Mouse (Mus musculus): ENCODE results near the gene Fam107a. TPM values are rescaled to one million over a fixed set of nuclear protein-coding genes. Genes with fewer than 3 reads are reported as not detected.

Fam107a gene
- polyA plus RNA-seq, 1 experiment from 2014 or later: not detected

DNA sequence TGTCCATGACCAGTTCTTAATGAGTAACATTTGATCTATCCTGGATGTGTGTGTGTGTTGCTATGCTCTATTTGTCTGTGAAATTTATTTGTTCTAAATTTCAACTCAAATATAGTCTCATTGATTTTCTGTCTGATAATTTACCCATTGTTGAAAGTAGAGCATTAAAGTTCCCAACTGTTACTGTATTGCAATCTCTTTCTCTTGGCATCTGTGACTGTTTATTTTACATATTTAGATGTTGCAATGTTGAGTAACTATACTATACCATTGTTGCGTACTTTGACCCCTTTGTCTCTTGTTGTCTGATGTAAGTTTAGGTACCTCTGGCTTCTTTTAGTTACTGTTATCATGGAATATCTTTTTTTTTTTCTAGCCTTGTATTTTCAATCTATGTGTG lies 53.4 kb downstream of the Fam107a start:
- no peaks in the 10 kb centered on the region for H3K27me3 ChIP-seq (replicated peaks)
- H3K27ac ChIP-seq: no peak overlapping the region
- no peaks in the 10 kb centered on the region for H3K36me3 ChIP-seq
- no peak overlapping the region for H3K9ac ChIP-seq
- H3K4me3 ChIP-seq: no peak overlapping the region
- H3K9me3 ChIP-seq (replicated peaks): no peaks in the 10 kb centered on the region
- no peak overlapping the region for H3K4me2 ChIP-seq
- H3K4me1 ChIP-seq: no peaks in the 10 kb centered on the region
- ATAC-seq: no peak
- 79% methylated on average over 1 of the region's 1 CpGs for WGBS (ENCODE audit: insufficient replicate concordance)

DNA sequence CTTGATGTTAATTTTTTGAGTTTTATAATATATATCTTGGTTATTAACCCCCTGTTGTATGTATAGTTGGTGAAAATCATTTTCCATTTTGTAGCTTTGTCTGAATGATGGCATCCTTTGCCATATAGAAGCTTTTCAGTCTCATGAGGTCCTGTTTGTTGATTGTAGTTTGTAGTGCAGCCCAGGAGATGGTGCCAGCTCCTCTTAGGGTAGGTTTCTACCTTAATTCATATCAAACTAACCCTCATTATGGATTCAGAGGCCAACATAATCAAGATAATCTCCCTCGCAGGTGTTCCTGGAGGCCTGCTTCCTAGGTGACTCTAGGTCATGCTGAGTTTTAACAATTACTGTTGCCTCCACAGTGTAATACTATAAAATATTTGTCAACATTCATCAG lies 55.6 kb downstream of the Fam107a start:
- no peak for ATAC-seq
- WGBS (ENCODE audit: insufficient replicate concordance): 44% methylated on average over 1 of the region's 1 CpGs
- Histone ChIP-seq H3K4me3 (no peak overlapping the region), H3K27ac (no peak overlapping the region), H3K9ac (no peak overlapping the region), H3K36me3 (no peaks in the 10 kb centered on the region), H3K27me3 (replicated peaks) (0 out of 2 replicates have a peak, but pooled peaks cover 3% of the 10 kb centered on the region), H3K9me3 (replicated peaks) (no peaks in the 10 kb centered on the region), H3K4me1 (peaks cover 12% of the 10 kb centered on the region; the same call in 1 of the 2 replicates), H3K4me2 (no peak overlapping the region)

DNA sequence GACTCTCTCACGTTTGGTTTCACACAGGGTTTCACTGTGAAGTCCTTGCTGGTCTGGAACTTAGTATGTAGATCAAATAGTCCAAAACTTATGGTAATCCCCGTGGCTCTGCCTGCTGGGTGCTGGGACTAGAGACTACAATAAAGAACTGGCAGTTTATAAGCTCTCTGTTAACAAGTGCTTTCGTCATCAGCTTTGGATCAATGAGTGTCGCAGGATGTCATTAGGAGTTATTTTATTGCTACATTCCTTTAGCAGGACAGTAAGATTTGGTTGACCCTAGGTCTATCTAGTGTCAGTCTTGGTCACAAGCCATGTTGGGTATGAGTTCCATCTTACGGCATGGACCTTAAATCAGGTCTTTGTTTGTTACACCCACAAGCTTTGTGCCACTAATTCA lies 57.6 kb downstream of the Fam107a start:
- Histone ChIP-seq H3K9ac (no peak overlapping the region), H3K27ac (no peak overlapping the region), H3K9me3 (replicated peaks) (no peaks in the 10 kb centered on the region), H3K4me3 (no peak overlapping the region), H3K27me3 (replicated peaks) (0 out of 2 replicates have a peak, but pooled peaks cover 3% of the 10 kb centered on the region), H3K4me1 (peaks cover 12% of the 10 kb centered on the region; the same call in 1 of the 2 replicates), H3K36me3 (no peaks in the 10 kb centered on the region), H3K4me2 (no peak overlapping the region)
- no peak for ATAC-seq
- WGBS (ENCODE audit: insufficient replicate concordance): 62% methylated on average over 5 of the region's 5 CpGs

DNA sequence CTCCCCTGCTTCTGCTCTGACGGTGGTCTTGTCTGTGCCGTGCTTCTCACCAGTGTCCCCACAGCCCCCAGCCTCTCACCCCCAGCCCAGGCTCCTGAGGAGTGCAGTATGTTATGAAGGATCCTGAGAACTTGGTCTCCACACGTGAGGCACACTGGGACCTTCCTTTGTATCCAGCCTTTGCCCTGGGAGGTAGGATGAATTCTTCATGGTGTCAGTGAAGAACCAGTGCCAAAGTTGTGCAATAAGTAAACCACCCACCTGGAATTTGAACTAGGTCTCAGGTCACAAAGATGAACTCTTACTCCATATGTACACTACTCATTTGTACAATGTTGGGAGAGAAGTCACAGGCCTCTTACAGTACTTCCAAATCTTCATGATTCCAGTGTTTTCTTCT lies 58.7 kb downstream of the Fam107a start, which contains the start of gene Acox2:
Gene Acox2, minus strand, starts transcription at position 188 of the 400 bp plus-strand sequence.
- H3K4me1 ChIP-seq: peaks cover 12% of the 10 kb centered on the region; the same call in 1 of the 2 replicates
- H3K4me2 ChIP-seq: no peak within 1 kb of the TSS
- H3K27me3 ChIP-seq (replicated peaks): 0 out of 2 replicates have a peak, but pooled peaks cover 3% of the 10 kb centered on the region
- no peak within 1 kb of the TSS for H3K4me3 ChIP-seq
- H3K9ac ChIP-seq: no peak within 1 kb of the TSS
- H3K36me3 ChIP-seq: no peaks in the 10 kb centered on the region
- 47% methylated on average over 3 of the region's 3 CpGs for WGBS (ENCODE audit: insufficient replicate concordance)
- peak within 1 kb of the TSS; percentile 62; the same call in 1 of the 2 replicates for H3K27ac ChIP-seq
- ATAC-seq: peak; percentile 41
- H3K9me3 ChIP-seq (replicated peaks): no peaks in the 10 kb centered on the region

DNA sequence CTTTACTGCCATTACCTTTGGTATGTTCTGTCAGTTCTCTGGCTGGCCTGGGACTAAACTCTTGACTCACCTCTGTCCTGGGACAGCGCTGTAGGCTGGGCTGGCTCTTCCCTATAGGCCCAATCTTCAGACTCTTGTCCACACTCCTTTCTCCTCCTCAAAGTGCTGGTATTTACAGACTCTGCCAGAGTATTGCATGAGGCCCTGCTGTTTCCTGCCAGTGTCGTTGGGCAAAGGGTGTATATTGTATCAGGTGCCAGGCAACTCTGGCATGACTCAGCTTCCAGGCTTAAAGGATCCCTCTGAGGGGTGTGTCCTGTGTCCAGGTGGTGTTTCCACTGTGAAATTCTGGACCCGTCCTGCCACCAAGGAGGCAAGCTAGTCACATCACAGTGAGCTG lies 59.1 kb downstream of the Fam107a start:
- Histone ChIP-seq H3K4me1 (peaks cover 12% of the 10 kb centered on the region; the same call in 1 of the 2 replicates), H3K27ac (0 out of 2 replicates have a peak overlapping the region, but pooled peaks have one; percentile 3), H3K4me2 (no peak overlapping the region), H3K4me3 (no peak overlapping the region), H3K9ac (no peak overlapping the region), H3K36me3 (no peaks in the 10 kb centered on the region), H3K27me3 (replicated peaks) (0 out of 2 replicates have a peak, but pooled peaks cover 3% of the 10 kb centered on the region), H3K9me3 (replicated peaks) (no peaks in the 10 kb centered on the region)
- no peak for ATAC-seq
- WGBS (ENCODE audit: insufficient replicate concordance): 48% methylated on average over 3 of the region's 3 CpGs

DNA sequence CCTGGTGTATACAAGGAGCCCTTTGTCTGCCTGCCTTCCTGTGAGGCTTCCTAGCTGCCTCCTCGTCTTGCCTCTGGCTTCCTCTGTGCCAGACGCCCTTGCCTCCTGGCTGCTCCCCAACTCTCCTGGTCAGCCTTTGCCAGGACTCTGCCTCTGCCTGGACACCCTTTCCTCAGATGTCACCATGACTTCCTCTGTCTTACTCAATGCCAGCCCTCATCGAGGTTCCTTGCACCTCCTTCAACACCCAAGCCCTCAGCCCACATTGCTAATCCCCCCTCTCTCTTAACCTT lies 59.5 kb downstream of the Fam107a start:
- Histone ChIP-seq H3K9ac (no peak overlapping the region), H3K4me1 (peaks cover 12% of the 10 kb centered on the region; the same call in 1 of the 2 replicates), H3K4me2 (no peak overlapping the region), H3K27me3 (replicated peaks) (0 out of 2 replicates have a peak, but pooled peaks cover 3% of the 10 kb centered on the region), H3K36me3 (no peaks in the 10 kb centered on the region), H3K4me3 (no peak overlapping the region), H3K27ac (peak overlapping the region; percentile 40; the same call in 1 of the 2 replicates), H3K9me3 (replicated peaks) (no peaks in the 10 kb centered on the region)
- WGBS (ENCODE audit: insufficient replicate concordance): 27% methylated on average over 3 of the region's 3 CpGs
- ATAC-seq: no peak

DNA sequence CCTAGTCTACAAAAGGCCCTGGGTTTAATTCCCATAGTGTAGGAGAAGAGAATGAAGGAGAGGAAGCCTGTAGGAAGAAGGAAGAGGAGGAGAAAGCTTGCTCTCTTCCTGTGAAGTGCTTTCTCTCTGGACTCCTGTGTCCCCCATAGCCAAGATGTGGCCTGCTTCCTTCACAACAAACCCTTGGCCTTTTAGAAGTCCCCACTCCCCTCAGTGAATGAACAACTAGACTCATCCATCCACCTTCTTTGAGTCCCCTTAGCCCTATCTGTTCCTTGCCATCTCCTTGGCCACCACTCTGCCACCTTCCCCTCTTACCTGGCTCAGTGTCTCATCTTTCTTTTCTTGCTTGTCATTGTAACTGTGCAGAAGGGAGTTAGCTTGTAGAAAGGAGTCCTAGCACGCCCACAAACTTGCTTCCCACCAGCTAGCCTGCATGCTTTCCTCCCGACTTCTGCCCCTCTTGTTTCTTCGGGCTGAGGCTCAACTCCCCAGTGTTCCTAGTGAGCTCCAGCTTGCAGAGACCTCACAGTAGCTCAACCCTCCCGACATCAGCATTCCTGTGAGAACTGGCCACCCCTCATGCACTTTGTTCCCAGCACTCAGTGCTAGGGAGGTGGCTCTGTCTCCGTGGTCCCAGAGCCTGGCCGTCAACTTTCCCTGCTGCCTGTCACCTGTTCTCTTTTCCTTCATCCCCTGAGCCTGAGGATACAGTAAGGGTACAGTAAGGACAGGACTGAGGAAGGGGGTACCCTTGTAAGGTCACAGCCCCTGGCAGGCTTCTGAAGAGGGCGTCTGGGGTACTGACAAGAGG lies 60.1 kb downstream of the Fam107a start:
- Histone ChIP-seq H3K4me1 (peaks cover 12% of the 10 kb centered on the region; the same call in 1 of the 2 replicates), H3K9me3 (replicated peaks) (no peaks in the 10 kb centered on the region), H3K27ac (peak overlapping the region; percentile 40; the same call in 1 of the 2 replicates), H3K27me3 (replicated peaks) (peaks cover 3% of the 10 kb centered on the region; the same call in 1 of the 2 replicates), H3K9ac (no peak overlapping the region), H3K36me3 (no peaks in the 10 kb centered on the region), H3K4me2 (no peak overlapping the region), H3K4me3 (no peak overlapping the region)
- no peak for ATAC-seq
- 49% methylated on average over 7 of the region's 7 CpGs for WGBS (ENCODE audit: insufficient replicate concordance)

DNA sequence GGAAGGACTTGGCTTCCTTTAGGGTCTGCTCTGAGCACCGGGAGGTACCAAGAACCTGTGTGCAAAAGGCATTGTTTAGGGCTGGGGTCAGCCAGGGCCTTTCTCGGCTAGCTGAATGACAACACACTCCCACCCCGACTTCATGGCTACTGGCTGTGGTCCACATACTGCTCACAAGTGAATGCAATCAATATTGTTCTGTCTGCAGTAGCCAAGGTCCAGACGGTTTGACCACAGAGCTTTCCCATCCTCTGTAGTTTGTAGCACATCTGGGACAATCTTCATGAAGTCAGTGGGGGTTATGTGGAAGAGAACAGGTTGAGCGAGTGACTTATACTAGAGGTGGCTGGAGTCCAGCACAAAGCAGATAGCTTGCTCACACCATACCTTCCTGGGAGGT lies 60.9 kb downstream of the Fam107a start:
- no peak for ATAC-seq
- Histone ChIP-seq H3K4me3 (no peak overlapping the region), H3K9me3 (replicated peaks) (no peaks in the 10 kb centered on the region), H3K4me2 (no peak overlapping the region), H3K4me1 (peaks cover 12% of the 10 kb centered on the region; the same call in 1 of the 2 replicates), H3K27ac (no peak overlapping the region), H3K36me3 (no peaks in the 10 kb centered on the region), H3K9ac (no peak overlapping the region), H3K27me3 (replicated peaks) (peaks cover 3% of the 10 kb centered on the region; the same call in 1 of the 2 replicates)
- 54% methylated on average over 5 of the region's 5 CpGs for WGBS (ENCODE audit: insufficient replicate concordance)

DNA sequence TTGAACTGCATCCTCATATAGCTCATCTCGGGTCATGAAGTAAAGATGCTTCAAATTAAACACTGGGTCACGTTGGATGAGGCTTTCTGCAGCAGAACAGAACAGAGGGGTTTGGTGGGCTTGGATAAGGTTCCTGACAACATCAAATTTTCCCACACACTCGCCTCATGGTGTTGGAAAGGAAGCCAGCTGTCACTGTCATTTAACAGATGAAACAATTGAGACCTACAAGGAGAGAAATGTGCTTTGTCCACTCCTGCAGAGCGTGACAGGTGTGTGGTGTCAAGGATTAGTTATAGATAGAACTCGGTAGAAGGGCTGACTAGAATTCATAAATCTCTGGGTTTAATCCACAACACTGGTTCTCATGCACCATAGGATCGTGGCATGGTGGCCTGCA lies 61.8 kb downstream of the Fam107a start:
- H3K9ac ChIP-seq: no peak overlapping the region
- peaks cover 12% of the 10 kb centered on the region; the same call in 1 of the 2 replicates for H3K4me1 ChIP-seq
- H3K4me3 ChIP-seq: no peak overlapping the region
- H3K36me3 ChIP-seq: no peaks in the 10 kb centered on the region
- no peak overlapping the region for H3K27ac ChIP-seq
- H3K9me3 ChIP-seq (replicated peaks): no peaks in the 10 kb centered on the region
- 57% methylated on average over 6 of the region's 6 CpGs for WGBS (ENCODE audit: insufficient replicate concordance)
- no peak overlapping the region for H3K4me2 ChIP-seq
- peaks cover 3% of the 10 kb centered on the region; the same call in 1 of the 2 replicates for H3K27me3 ChIP-seq (replicated peaks)
- no peak for ATAC-seq

DNA sequence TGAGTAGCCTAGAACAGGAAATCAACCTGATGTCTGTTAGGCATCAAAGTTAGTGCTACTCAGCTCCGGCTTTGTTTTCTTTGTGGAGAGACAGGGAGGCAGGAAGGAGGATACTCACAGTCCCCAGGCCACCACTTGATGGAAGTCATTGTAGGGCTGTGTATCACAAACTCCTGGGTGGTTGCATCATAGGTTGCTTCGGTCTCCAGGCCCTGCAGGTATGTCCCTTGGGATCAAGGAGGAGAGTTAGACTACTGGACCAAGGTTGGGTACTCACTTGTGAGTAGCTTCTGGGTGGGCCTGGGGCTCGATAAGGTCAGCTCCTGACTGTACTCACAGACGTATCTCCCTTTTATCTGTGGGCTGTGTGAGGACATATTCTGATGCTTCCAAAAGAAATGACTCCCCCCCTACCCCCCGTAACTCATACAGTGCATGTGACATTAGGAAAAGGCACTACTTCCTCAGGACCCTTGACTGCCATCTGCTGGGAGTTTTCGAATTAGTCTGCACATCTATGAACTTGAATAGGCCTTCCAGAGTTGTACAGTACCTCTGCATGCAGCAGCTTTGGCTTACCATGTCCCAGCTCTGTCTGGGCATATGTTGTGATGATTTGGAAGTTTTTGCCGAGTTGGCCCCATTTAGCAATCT lies 62.6 kb downstream of the Fam107a start:
- Histone ChIP-seq H3K36me3 (no peaks in the 10 kb centered on the region), H3K4me1 (peaks cover 12% of the 10 kb centered on the region; the same call in 1 of the 2 replicates), H3K9ac (no peak overlapping the region), H3K27me3 (replicated peaks) (peaks cover 3% of the 10 kb centered on the region; the same call in 1 of the 2 replicates), H3K27ac (no peak overlapping the region), H3K9me3 (replicated peaks) (no peaks in the 10 kb centered on the region), H3K4me2 (no peak overlapping the region), H3K4me3 (no peak overlapping the region)
- WGBS (ENCODE audit: insufficient replicate concordance): 41% methylated on average over 7 of the region's 7 CpGs
- no peak; the same call in 1 of the 2 replicates for ATAC-seq

DNA sequence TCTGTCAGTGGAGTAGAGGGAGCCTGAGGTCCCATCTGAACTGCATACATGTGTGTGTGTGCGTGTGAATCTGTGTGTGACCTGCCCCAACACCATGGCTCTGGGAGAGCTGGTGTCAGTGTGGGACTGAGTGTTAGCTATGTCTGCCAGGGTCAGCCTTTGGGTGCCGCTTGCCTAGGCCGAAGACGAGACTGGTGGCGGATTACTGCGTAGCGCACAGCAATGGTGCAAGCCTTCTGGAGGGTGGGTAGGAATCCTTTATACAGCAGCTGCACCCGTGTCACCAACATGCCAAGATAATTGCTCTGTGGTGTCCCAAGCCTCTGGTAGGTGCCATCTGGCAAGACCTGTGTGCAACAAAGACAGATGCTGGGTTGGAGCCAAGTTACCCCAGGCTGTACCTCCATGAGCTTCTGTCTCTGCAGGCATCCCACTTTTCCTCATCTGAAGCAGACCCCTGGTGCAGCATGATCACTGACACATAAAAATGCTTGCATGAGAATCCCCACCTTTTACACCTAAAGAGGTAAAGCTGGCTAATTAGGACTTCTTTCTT lies 66.4 kb downstream of the Fam107a start:
- H3K4me2 ChIP-seq: no peak overlapping the region
- 0 out of 2 replicates have a peak, but pooled peaks have one; percentile 11 for ATAC-seq
- H3K27me3 ChIP-seq (replicated peaks): no peaks in the 10 kb centered on the region; the same call in 1 of the 2 replicates
- H3K4me3 ChIP-seq: no peak overlapping the region
- no peak overlapping the region for H3K27ac ChIP-seq
- no peaks in the 10 kb centered on the region for H3K9me3 ChIP-seq (replicated peaks)
- H3K4me1 ChIP-seq: no peaks in the 10 kb centered on the region
- no peaks in the 10 kb centered on the region for H3K36me3 ChIP-seq
- no peak overlapping the region for H3K9ac ChIP-seq
- 82% methylated on average over 8 of the region's 8 CpGs for WGBS (ENCODE audit: insufficient replicate concordance)
